Mouse (Mus musculus) erythroid progenitor cell, adult 5-6 weeks (primary cell): Measurements from ENCODE around the gene Tsfm. TPM values are rescaled to one million over a fixed set of nuclear protein-coding genes. Genes with fewer than 3 reads are reported as not detected.

ENCODE experiments used
- ATAC-seq: replicated peaks from 2 replicates; pipeline ENCODE4 v1.8.0; 2016; ENCODE audit warnings: moderate number of reproducible peaks, mild to moderate bottlenecking, moderate TSS enrichment, inconsistent platforms; ENCODE audit not compliant: poor library complexity, low FRiP score, severe bottlenecking
- total RNA-seq, 2 experiments: library from RNA; stranded (forward) in 1 of 2; stranded (reverse) in 1 of 2; fragments of 150-400 nt in 1 of 2; fragments of 186-747, 209-891 nt in 1 of 2; gene quantifications; 2 replicates each; pipeline versions ENCODE4 v1.2.3 to v1.2.4; 2015 to 2017; ENCODE audit warnings: low replicate concordance in 2 of 2

The Tsfm gene
- total RNA-seq, 2 experiments from 2014 or later: 6.5 to 12.6 TPM

GRCm38 (mm10) chr10:127043187-127043586 is 12.5 kb upstream of the Tsfm start:
- no peak for ATAC-seq

GRCm38 (mm10) chr10:127042468-127043115 is 12.0 kb upstream of the Tsfm start:
- ATAC-seq: no peak

GRCm38 (mm10) chr10:127041774-127042338 is 11.2 kb upstream of the Tsfm start:
- ATAC-seq: peak; percentile 53

GRCm38 (mm10) chr10:127041274-127041766 is 10.7 kb upstream of the Tsfm start, which contains the start of the genes Mettl1 and Eef1akmt3:
Gene Mettl1, plus strand, starts transcription at chr10:127041414.
Gene Eef1akmt3, minus strand, starts transcription at chr10:127041513.
- ATAC-seq: no peak

GRCm38 (mm10) chr10:127040569-127041214 is 10.1 kb upstream of the Tsfm start:
- ATAC-seq: no peak

- ATAC-seq: no peak
These were observed 7.0 kb upstream of the Tsfm start for GRCm38 (mm10) chr10:127037641-127038040.

- no peak for ATAC-seq
These were observed 5.6 kb upstream of the Tsfm start for GRCm38 (mm10) chr10:127036273-127036672.

GRCm38 (mm10) chr10:127033301-127033741 is 2.7 kb upstream of the Tsfm start:
- no peak for ATAC-seq

GRCm38 (mm10) chr10:127018422-127018821 is 12.2 kb downstream of the Tsfm start:
- no peak for ATAC-seq

- ATAC-seq: no peak
These were observed 13.6 kb downstream of the Tsfm start for GRCm38 (mm10) chr10:127017071-127017470.

GRCm38 (mm10) chr10:127016488-127016887 is 14.2 kb downstream of the Tsfm start:
- no peak for ATAC-seq

- ATAC-seq: no peak
These were observed 26.8 kb downstream of the Tsfm start for GRCm38 (mm10) chr10:127003806-127004205.

GRCm38 (mm10) chr10:127003334-127003733 is 27.3 kb downstream of the Tsfm start:
- no peak for ATAC-seq

- no peak for ATAC-seq
These were observed 27.9 kb downstream of the Tsfm start for GRCm38 (mm10) chr10:127002765-127003164.

- no peak for ATAC-seq
These were observed 28.6 kb downstream of the Tsfm start for GRCm38 (mm10) chr10:127002056-127002455.

- no peak for ATAC-seq
These were observed 29.3 kb downstream of the Tsfm start for GRCm38 (mm10) chr10:127001297-127001696.

GRCm38 (mm10) chr10:127000529-127000928 is 30.1 kb downstream of the Tsfm start, which contains the start of gene Avil:
Gene Avil, plus strand, starts transcription at chr10:127000709.
- ATAC-seq: no peak

- ATAC-seq: no peak
These were observed 33.1 kb downstream of the Tsfm start for GRCm38 (mm10) chr10:126997340-126998113.

- ATAC-seq: no peak
These were observed 37.0 kb downstream of the Tsfm start for GRCm38 (mm10) chr10:126993621-126994020.

GRCm38 (mm10) chr10:126991676-126992075 is 39.0 kb downstream of the Tsfm start:
- no peak for ATAC-seq
